Mouse (Mus musculus) ovary, postnatal 10 days (tissue): ENCODE results near the gene Fndc8.

Source experiments
- DNase-seq: peaks from one replicate; pipeline ENCODE4 v3.0.0; 2022; ENCODE audit warnings: low spot score

The Fndc8 gene

GRCm38 (mm10) chr11:82869506-82870172 lies 22.3 kb upstream of the Fndc8 start:
- no peak for DNase-seq

- no peak for DNase-seq
These were observed 21.5 kb upstream of the Fndc8 start for GRCm38 (mm10) chr11:82870173-82871030.

GRCm38 (mm10) chr11:82871031-82871446 lies 20.9 kb upstream of the Fndc8 start, which contains the start of gene Rffl:
Rffl (minus strand) TSS chr11:82871210.
- DNase-seq: peak; percentile 83

GRCm38 (mm10) chr11:82874924-82875323 lies 17.0 kb upstream of the Fndc8 start:
- no peak for DNase-seq

GRCm38 (mm10) chr11:82875631-82876030 lies 16.3 kb upstream of the Fndc8 start:
- DNase-seq: no peak

GRCm38 (mm10) chr11:82877726-82878344 lies 14.1 kb upstream of the Fndc8 start:
- DNase-seq: no peak

GRCm38 (mm10) chr11:82883180-82883579 lies 8.7 kb upstream of the Fndc8 start:
- no peak for DNase-seq

- no peak for DNase-seq
These were observed 5.4 kb upstream of the Fndc8 start for GRCm38 (mm10) chr11:82886559-82886958.

GRCm38 (mm10) chr11:82888491-82888946 lies 3.4 kb upstream of the Fndc8 start:
- DNase-seq: no peak

GRCm38 (mm10) chr11:82889524-82890341 lies 2.2 kb upstream of the Fndc8 start:
- DNase-seq: peak; percentile 18

- peak; percentile 90 for DNase-seq
These were observed 1.6 kb upstream of the Fndc8 start, which contains the start of gene Rad51d for GRCm38 (mm10) chr11:82890342-82890762. Rad51d (minus strand) TSS chr11:82890614.

- DNase-seq: no peak
These were observed 5.6 kb downstream of the Fndc8 start for GRCm38 (mm10) chr11:82897478-82897877.

- DNase-seq: no peak
These were observed 7.8 kb downstream of the Fndc8 start for GRCm38 (mm10) chr11:82899720-82900119.

GRCm38 (mm10) chr11:82901606-82902310 lies 9.8 kb downstream of the Fndc8 start:
- DNase-seq: no peak

GRCm38 (mm10) chr11:82904952-82905351 lies 13.0 kb downstream of the Fndc8 start:
- DNase-seq: no peak

- DNase-seq: no peak
These were observed 13.9 kb downstream of the Fndc8 start for GRCm38 (mm10) chr11:82905816-82906215.

GRCm38 (mm10) chr11:82907651-82908607 lies 16.0 kb downstream of the Fndc8 start, which contains the start of gene Nle1:
Nle1 (minus strand) TSS chr11:82908411.
- peak; percentile 93 for DNase-seq

GRCm38 (mm10) chr11:82908608-82908989 lies 16.7 kb downstream of the Fndc8 start:
- DNase-seq: no peak

GRCm38 (mm10) chr11:82910250-82910649 lies 18.3 kb downstream of the Fndc8 start, which contains the start of gene Unc45b:
Unc45b (plus strand) TSS chr11:82910550.
- no peak for DNase-seq
